Mouse (Mus musculus) heart, adult 9 months (tissue): ENCODE results near the gene Urad.

ENCODE experiments used
- DNase-seq, 2 experiments: peaks; one replicate each; pipeline ENCODE4 v3.0.0; 2022; ENCODE audit warnings: low spot score in 2 of 2

Gene Urad

GRCm38 (mm10) chr5:147325931-147326330, 3.7 kb upstream of the Urad start:
- no peak for DNase-seq

GRCm38 (mm10) chr5:147323237-147323917, 1.1 kb upstream of the Urad start:
- DNase-seq = peak in 1 of 2 experiments; percentile 42

GRCm38 (mm10) chr5:147319653-147320052, 2.6 kb downstream of the Urad start:
- peak; percentile 31 to 36 for DNase-seq

GRCm38 (mm10) chr5:147317991-147318390, 4.2 kb downstream of the Urad start:
- no peak for DNase-seq

GRCm38 (mm10) chr5:147317321-147317720, 4.9 kb downstream of the Urad start:
- DNase-seq = no peak

- no peak for DNase-seq
These were observed 6.7 kb downstream of the Urad start for GRCm38 (mm10) chr5:147315432-147316075.

GRCm38 (mm10) chr5:147314646-147315431, 7.4 kb downstream of the Urad start:
- DNase-seq = no peak

GRCm38 (mm10) chr5:147312830-147313685, 9.2 kb downstream of the Urad start:
- DNase-seq = no peak

GRCm38 (mm10) chr5:147309786-147310185, 12.5 kb downstream of the Urad start:
- DNase-seq = no peak

GRCm38 (mm10) chr5:147308451-147308850, 13.8 kb downstream of the Urad start:
- no peak for DNase-seq

- DNase-seq = no peak
These were observed 14.8 kb downstream of the Urad start for GRCm38 (mm10) chr5:147307398-147307785.

GRCm38 (mm10) chr5:147306638-147307397, 15.4 kb downstream of the Urad start, which contains the start of gene Cdx2:
TSS of gene Cdx2 (minus strand) at chr5:147307270.
- no peak for DNase-seq

- DNase-seq = no peak
These were observed 16.2 kb downstream of the Urad start for GRCm38 (mm10) chr5:147305856-147306637.

- no peak for DNase-seq
These were observed 17.1 kb downstream of the Urad start for GRCm38 (mm10) chr5:147305166-147305565.

- no peak for DNase-seq
These were observed 17.7 kb downstream of the Urad start for GRCm38 (mm10) chr5:147304276-147305155.

- no peak for DNase-seq
These were observed 19.4 kb downstream of the Urad start for GRCm38 (mm10) chr5:147302746-147303400.

GRCm38 (mm10) chr5:147302141-147302540, 20.1 kb downstream of the Urad start:
- DNase-seq = no peak

GRCm38 (mm10) chr5:147301781-147302070, 20.5 kb downstream of the Urad start:
- DNase-seq = no peak
